Mouse (Mus musculus): ENCODE results near the gene Gm10251. TPM values are rescaled to one million over a fixed set of nuclear protein-coding genes. Genes with fewer than 3 reads are reported as not detected.
A peak's percentile ranks its signal among the peaks of the same experiment; 100 is the strongest.
"Not testable (repeated sequence)": the region's sequence is repeated elsewhere in the genome, so short reads cannot be mapped to it uniquely, and the experiment has no call there.

The Gm10251 gene
- polyA plus RNA-seq (2015; fragmentation: Nextera tagmentation; extraction: Ambion mirVana) = not detected in 2 replicates

DNA sequence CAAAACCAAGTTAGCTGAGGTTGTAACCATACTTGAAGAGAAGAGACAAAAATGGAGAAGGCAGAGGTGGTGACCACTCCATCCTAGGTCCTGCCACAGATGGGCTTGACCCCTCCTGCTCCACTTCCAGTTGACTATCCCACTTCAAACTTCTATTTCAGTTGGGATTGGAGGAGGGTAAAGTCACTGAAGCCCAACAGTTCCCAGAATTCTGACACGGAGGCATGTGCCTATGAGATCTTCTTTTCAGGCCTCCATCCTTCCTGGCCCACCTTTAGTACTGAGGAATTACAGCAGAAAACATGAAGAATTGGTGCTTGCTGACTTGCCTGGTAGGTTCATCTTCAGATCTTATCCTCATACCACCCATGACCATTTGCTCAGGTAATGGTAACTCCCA is at the start of gene Gm10251:
Gene Gm10251, minus strand, starts transcription at position 101 of the 400 bp plus-strand sequence.
- not testable (repeated sequence) for H3K36me3 ChIP-seq; H3K9me3 ChIP-seq; ATAC-seq (ENCODE audit: low FRiP score, low read depth); H3K4me3 ChIP-seq; H3K27ac ChIP-seq; H3K4me2 ChIP-seq (replicated peaks); H3K4me1 ChIP-seq; H3K27me3 ChIP-seq; H3K9ac ChIP-seq
- WGBS = no CpG with 5 or more reads among the region's 1 CpGs

GRCm38 (mm10) chr14:6720151-6720550 is 36.2 kb upstream of the Gm10251 start, which contains the start of gene Gm8050:
TSS of gene Gm8050 (minus strand) at chr14:6720251.
- 64% methylated on average over 1 of the region's 2 CpGs for WGBS
- H3K4me1 ChIP-seq; H3K9me3 ChIP-seq; ATAC-seq (ENCODE audit: low FRiP score, low read depth); H3K27ac ChIP-seq; H3K9ac ChIP-seq; H3K36me3 ChIP-seq; H3K4me2 ChIP-seq (replicated peaks); H3K4me3 ChIP-seq; H3K27me3 ChIP-seq: not testable (repeated sequence)

GRCm38 (mm10) chr14:6622318-6622717 is 61.7 kb downstream of the Gm10251 start, which contains the start of gene Gm3460:
TSS of gene Gm3460 (minus strand) at chr14:6622418.
- H3K27me3 ChIP-seq; H3K36me3 ChIP-seq; ATAC-seq (ENCODE audit: low FRiP score, low read depth); H3K27ac ChIP-seq; H3K4me1 ChIP-seq; H3K9ac ChIP-seq; H3K9me3 ChIP-seq; H3K4me3 ChIP-seq; H3K4me2 ChIP-seq (replicated peaks): not testable (repeated sequence)
- WGBS = 53% methylated on average over 1 of the region's 2 CpGs

DNA sequence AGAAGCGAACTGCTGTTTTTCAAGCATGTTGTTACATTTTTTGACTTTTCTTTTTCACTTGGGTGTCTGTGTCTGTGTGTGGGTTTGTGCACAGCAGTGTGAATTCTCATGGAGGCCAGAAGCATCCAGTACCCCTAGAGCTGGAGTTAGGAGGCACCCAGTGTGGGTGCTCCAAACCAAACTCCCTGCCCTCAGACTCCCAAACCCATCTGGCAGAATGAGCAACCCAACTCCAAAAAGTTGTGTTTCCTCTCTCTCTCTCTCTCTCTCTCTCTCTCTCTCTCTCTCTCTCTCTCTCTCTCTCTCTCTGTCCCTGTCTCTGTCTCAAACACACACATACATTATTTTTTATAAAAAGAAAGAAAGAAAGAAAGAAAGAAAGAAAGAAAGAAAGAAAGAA is 77.5 kb downstream of the Gm10251 start:
- H3K27ac ChIP-seq; H3K4me2 ChIP-seq (replicated peaks); H3K4me3 ChIP-seq; H3K9me3 ChIP-seq; H3K27me3 ChIP-seq; H3K36me3 ChIP-seq; H3K4me1 ChIP-seq; H3K9ac ChIP-seq; ATAC-seq (ENCODE audit: low FRiP score, low read depth): not testable (repeated sequence)
- no CpG with 5 or more reads among the region's 1 CpGs for WGBS

DNA sequence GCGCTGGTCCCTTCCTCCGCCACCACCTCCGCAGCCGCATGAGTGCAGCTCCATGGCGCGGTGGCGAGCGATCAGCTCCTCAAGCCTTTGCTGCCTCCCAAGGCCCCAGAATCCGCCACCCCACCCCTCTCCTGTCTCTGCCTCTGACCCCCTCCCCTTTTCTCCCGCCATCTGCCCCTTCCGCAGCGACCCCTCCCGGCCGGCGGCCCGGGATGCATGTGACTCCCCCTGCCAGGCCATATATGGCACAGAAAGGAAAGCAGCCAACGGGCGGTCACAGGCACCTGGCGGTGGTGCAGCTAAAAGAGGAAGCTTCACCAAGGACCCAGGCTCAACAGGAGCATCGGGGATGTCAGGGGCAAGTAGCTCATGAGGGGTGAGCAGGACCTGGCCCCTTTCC is 79.0 kb downstream of the Gm10251 start:
- Histone ChIP-seq H3K4me3 (peak overlapping the region; percentile 41), H3K4me2 (replicated peaks) (peak overlapping the region; percentile 68)
- not testable (repeated sequence) for H3K36me3 ChIP-seq; H3K9ac ChIP-seq; H3K27me3 ChIP-seq; ATAC-seq (ENCODE audit: low FRiP score, low read depth); H3K9me3 ChIP-seq; H3K4me1 ChIP-seq; H3K27ac ChIP-seq
- 3% methylated on average over 19 of the region's 20 CpGs for WGBS

DNA sequence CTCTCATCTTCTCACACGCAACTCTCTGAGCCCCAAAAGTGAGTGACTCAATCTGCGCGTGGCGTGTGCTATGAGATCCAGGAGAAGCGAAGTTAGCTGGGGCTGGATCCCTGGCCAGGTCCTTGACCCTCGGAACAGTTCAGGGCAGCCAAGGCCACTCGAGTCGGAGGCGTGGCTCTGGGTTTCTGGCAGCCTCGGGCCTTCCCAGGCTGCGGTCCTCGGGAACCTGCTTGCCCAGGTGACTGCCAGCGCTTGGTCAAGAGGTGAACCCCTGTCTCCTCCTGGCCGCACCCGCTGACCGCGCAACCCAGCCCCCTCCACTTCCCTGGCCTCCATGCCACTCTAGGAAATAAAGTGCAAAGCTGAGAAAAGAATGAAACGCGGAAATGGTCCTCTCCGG is 79.4 kb downstream of the Gm10251 start:
- Histone ChIP-seq H3K9ac (peak overlapping the region; percentile 53; the same call in 1 of the 2 replicates), H3K4me2 (replicated peaks) (peak overlapping the region; percentile 68), H3K4me3 (peak overlapping the region; percentile 41)
- H3K27ac ChIP-seq; H3K9me3 ChIP-seq; H3K4me1 ChIP-seq; H3K36me3 ChIP-seq; ATAC-seq (ENCODE audit: low FRiP score, low read depth); H3K27me3 ChIP-seq: not testable (repeated sequence)
- WGBS = 4% methylated on average over 18 of the region's 20 CpGs

DNA sequence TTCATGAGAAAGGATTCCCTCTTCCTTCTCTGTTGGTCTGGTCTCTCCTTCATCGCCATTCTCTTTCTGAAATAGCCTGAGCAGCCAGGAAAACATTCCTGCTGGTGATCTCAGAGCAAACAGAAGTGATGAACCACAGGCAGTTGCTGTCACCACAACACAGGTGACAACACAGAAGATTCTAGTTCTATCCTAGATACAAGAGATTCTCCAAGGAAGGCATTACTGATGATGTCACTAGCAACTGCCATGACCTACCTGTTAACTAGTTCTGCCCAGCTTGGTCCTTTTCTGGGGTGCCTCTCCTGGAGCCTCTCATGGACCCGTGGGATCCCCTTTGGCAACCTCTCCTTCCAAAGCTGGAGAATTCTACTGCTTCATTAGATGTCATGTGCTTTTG is 93.5 kb downstream of the Gm10251 start, which contains the start of gene Gm3629:
Gene Gm3629, minus strand, starts transcription at position 101 of the 400 bp plus-strand sequence.
- H3K4me1 ChIP-seq; H3K9ac ChIP-seq; H3K4me3 ChIP-seq; ATAC-seq (ENCODE audit: low FRiP score, low read depth); H3K4me2 ChIP-seq (replicated peaks); H3K27ac ChIP-seq; H3K9me3 ChIP-seq; H3K27me3 ChIP-seq; H3K36me3 ChIP-seq: not testable (repeated sequence)
- 50% methylated on average over 1 of the region's 2 CpGs for WGBS

Other genes with a start within 250 kb of the Gm10251 start
- not detected in 2 replicates for gene Gm3594, start 239.6 kb downstream of the Gm10251 start, polyA plus RNA-seq (2015; fragmentation: Nextera tagmentation; extraction: Ambion mirVana)
- gene Gm8356, start 146.9 kb downstream of the Gm10251 start, polyA plus RNA-seq (2015; fragmentation: Nextera tagmentation; extraction: Ambion mirVana) = not detected in 2 replicates
- gene Gm3629, start 93.6 kb downstream of the Gm10251 start, polyA plus RNA-seq (2015; fragmentation: Nextera tagmentation; extraction: Ambion mirVana) = 0.22 TPM in 1 of 2 replicates, not detected in the other
- gene Gm3460, start 61.8 kb downstream of the Gm10251 start, polyA plus RNA-seq (2015; fragmentation: Nextera tagmentation; extraction: Ambion mirVana) = not detected in 2 replicates
- gene Gm8050, start 36.1 kb upstream of the Gm10251 start, polyA plus RNA-seq (2015; fragmentation: Nextera tagmentation; extraction: Ambion mirVana) = not detected in 2 replicates
- 4.0 and 4.2 TPM in 2 replicates for gene Gm3636, start 58.2 kb upstream of the Gm10251 start, polyA plus RNA-seq (2015; fragmentation: Nextera tagmentation; extraction: Ambion mirVana)
- gene Gm8362, start 90.2 kb upstream of the Gm10251 start, polyA plus RNA-seq (2015; fragmentation: Nextera tagmentation; extraction: Ambion mirVana) = not detected in 2 replicates
- not detected in 2 replicates for gene Gm3642, start 156.1 kb upstream of the Gm10251 start, polyA plus RNA-seq (2015; fragmentation: Nextera tagmentation; extraction: Ambion mirVana)
- gene Gm3667, start 205.8 kb upstream of the Gm10251 start, polyA plus RNA-seq (2015; fragmentation: Nextera tagmentation; extraction: Ambion mirVana) = 0.74 and 0.94 TPM in 2 replicates

Measured in limb, embryonic 13.5 days (tissue).